Mouse (Mus musculus) cerebellum, adult (tissue): ENCODE measurements around the gene Cebpg.
A peak's percentile ranks its signal among the peaks of the same experiment; 100 is the strongest.

Experiments used
- ATAC-seq: cut with Nextera tagmentation; 2 replicates; pipeline ENCODE4 v1.9.2; 2017; ENCODE audit warnings: mild to moderate bottlenecking, moderate library complexity, mixed read lengths; ENCODE audit not compliant: insufficient number of reproducible peaks, low FRiP score, low TSS enrichment

The Cebpg gene

DNA sequence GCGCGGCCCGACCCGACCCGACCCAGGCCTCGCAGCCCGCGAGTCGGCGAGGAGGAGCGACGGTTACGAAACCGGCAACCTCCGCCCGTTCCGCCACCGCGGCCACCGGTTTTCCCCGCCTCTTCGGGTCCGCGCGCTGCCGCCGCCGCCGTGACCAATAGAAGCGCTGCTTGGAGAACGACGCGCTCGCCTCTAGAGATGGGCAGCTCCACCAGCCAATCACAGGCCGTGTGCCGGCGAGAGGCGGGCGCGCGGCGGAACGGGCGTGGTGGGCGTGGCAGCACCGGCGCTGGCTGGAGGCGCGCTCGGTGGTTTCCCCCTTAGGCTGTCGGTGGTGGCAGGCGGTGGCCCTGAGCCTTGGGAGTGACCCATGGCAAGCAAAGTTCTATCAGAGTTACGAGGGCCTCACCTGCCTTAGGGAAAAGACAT is at the start of gene Cebpg:
TSS of gene Cebpg (minus strand) at position 138 of the 429 bp plus-strand sequence.
- ATAC-seq: peak; percentile 98

DNA sequence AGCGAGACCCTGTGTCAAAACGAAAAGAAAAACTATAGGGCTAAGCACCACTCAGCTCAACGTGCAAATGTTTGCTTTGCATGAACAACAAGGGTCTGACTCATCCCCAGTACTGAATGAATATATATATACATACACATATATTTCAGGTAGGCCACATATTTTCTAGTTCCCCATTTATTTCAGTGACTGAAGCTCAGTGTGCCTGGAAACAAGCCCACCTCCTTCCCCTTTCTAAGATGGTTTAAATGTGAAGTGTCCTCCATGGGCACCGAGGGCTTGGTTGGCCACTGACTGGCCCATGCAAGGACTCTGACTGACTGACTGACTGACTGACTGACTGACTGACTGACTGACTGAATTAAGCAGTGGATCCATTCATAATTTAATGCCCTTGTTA is 43.2 kb upstream of the Cebpg start:
- no peak for ATAC-seq

DNA sequence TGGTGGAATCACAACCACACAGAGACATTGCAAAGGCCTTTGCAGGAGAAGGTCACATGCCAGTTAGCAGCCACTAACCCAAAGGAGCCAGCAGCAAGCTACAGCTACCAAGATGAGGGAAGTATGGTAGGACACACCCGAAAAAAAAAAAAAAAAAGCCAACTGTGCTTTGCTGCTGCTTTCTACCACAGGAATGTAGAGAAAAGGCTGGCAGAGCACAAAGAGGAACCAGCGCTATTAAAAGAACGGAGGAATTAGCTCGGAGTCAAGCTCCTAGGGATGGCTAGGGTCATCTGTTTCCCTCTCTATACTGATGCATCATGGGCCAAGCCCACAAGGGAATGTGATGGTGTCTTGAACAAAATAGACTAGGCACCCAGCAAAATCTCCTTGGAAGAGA is 42.4 kb upstream of the Cebpg start:
- no peak for ATAC-seq

DNA sequence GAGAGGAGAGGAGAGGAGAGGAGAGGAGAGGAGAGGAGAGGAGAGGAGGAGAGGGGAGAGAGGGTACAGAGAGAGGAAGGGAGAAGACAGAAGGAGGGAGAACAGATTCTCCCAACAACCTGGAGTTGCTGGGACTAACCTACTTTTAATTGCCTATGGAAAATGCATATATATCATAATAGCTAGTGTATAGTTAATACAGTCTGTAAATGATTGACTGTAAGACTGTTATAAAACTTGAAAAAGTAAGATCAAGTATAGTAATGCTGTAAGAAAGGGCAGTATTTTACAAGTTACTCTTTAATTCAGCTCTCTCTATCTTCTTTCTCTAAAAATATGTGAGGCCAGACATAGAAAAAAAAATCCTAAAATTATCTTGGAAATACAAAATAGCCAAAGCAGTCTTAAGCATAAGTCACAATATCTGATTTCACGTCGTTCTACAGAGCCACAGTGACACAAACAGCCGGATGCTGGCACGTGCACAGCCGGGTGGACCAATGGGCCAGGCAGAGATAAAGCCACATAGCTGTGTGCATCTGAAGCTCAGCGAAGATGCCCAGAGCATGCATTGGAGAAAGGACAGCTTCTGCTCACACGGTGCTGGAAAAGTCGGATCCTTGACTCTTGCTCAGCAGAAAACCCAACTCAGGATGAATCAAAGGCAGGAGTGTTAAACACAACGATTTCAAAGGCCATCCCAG is 38.8 kb upstream of the Cebpg start:
- ATAC-seq: no peak

DNA sequence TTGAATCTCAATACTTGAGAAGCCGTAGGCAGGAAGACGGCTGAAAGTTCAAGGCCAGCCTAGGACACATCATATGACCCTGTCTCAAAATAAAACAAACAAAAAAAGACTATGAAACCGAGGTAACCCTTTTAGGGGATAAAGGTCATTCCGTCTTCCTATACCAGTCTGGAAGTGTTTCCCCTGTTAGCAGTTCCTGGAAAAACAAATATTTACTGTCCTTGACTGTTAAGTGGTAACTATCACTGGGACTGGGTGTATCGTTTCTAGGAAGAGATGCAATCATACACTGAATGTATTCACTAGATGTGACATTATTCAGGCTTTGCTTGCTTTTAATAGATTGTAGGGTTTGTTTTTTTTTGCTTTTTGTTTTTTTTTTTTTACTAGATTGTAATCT is 34.2 kb upstream of the Cebpg start:
- no peak for ATAC-seq

DNA sequence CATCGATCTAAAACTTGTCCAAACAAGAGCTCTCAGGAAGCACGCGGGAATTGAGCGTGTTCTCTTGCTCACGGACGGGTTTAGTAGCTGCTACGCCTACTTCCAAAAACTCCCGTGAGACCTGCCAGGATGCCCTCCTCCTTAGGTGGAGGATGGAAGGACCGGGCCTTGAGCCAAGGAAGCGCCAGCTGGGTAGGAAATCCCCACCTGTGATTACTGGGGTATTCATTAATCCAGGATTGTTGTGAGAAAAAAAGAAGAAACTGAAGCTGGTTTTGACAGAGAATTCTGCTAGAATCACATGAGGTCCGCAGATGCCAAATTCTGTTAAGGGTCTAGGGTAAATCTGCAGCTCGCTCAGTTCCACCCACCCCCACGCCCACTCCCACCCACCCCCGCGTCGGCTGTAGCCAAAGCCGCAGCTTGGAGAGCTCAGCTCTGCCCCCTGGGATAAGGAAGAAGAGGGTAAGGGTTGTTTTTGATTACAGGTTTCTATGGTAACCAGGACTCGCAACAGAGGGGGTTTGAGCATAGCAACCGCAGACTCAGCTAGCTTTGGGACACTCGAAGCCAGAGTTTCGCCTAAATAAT is 30.0 kb upstream of the Cebpg start:
- no peak for ATAC-seq

DNA sequence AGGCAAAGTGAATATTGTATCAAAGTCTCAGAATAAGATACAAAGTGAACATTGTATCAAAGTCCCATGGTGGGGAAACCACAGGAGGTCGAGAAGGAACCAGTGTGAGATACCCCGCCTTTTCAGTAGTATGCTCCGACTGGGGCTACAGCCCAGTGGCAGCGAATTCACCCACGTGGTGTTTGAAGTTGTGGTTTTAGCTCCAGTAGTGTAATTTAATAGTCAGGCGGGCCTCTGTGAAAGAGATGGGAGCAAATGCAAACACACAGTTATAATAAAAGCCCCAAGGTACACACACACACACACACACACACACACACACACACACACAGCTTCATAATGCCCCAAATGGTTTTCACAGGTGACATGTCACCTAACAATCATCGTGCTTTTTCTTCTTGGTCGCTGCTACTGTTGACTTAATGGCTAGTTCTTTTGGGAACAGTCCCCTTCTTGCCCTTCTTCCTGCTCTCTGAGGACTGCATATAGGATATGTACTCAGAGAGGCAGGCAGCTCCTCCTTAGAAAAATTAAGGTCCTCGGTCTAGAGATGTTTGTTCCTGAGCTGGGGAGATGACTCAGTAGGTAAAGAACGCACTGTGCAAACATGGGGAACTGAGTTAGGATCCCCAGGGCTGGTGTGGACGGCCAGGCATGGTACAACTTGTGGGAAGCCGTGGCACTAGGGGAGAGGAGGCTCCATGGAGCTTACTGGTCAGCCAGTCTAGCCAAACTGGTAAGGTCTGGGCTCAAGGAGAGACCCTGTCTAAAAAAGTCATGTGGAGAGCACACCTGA is 28.4 kb upstream of the Cebpg start:
- ATAC-seq: no peak

DNA sequence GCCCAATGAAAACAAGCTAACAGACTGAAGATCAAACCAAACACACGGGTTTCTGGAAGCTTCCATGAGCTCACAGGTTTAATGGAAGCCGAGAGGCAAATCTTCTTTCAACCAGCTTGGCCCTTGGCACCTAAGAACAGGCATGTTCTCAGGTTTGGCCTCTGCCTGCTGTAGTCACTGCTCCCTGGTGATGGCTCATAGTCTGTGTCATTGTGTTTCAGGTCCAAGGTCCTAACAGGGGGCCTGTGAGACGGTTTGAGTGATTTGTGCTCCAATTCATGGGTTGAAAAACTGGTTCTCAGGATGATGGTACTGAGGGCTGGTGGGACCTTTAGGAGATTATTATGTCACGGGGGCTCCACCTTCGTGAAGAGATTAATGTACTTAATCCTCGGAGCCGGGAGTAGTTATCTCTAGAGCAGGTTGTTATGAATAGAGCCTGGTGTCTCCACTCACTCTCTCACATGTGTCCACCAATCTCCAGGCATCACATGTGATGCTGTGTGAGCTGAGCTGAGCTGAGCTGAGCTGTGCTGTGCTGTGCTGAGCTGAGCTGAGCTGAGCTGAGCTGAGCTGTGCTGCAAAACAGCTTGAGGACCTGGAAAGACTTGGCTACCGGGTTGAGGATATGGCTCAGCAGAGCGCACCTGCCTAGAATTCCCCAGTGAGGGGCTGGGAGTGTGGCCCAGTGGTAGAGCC is 25.2 kb upstream of the Cebpg start:
- ATAC-seq: no peak

DNA sequence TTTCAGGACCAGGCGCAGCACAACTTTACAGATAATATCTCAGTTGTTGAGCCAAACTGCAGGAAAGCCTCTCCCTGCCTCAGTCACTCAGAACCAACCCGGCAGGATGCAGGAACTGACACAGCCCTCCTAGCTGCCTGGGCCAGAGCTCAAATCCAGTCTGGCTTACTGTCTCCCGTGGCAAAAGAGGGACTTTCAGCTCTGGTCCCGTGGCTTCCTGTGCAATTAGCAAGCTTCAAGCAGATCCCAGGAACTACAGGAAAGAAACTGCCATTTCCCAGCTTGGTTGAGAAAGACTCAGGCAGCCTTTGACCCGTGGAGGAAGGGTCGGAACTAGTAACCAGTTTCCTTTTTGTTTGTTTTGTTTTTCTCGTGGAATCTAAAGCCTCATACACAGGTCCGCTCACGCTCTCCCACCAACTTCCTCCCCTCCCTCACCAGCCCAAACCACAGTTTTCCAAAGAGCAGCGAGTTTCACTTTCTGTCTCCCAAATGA is 24.5 kb upstream of the Cebpg start:
- ATAC-seq: no peak

DNA sequence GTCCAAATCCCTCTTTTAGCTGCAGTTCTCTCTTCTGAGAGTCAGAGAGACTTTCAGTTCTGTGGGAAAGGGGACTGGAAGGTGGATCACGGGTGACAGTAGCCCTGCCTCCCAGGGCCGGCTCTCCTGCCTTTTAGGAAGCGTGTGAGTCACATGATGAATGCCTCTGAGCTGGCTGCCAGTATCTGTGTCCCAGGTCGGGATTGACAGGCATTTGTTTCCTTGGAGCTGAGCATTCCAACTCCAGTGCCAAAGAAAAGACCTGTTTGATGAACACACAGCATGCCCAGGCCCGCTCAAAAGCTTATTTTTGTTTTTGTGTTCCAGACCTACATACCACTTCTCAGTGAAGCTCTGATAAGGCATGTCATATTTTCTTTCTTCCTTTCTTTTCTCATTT is 20.3 kb upstream of the Cebpg start:
- ATAC-seq: no peak

DNA sequence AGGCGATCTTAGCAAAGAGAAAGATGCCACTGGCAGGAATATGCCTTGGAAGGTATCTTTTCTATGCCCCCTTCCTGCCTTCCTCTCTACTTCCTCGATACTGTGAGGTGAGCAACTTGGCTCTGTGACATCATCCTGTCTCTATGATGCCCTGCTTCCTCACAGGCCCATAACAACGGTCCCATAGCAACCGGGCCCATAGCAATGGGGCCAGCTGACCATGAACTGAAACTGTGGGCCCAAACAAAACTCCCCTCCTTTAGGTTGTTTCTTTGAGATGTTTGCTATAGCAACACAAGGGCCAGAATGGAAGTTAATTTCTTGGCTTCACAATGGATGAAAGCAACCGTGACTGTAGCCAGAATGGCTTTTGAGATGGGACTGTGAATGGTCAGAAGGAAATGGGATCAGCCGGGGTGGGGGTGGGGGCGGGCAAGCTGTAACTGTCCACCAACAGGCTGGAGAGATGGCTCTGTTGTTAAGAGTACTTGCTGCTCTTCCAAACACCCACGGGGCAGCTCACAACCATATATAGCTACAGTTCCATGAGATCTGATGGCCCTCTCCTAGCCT is 10.4 kb upstream of the Cebpg start:
- no peak for ATAC-seq

DNA sequence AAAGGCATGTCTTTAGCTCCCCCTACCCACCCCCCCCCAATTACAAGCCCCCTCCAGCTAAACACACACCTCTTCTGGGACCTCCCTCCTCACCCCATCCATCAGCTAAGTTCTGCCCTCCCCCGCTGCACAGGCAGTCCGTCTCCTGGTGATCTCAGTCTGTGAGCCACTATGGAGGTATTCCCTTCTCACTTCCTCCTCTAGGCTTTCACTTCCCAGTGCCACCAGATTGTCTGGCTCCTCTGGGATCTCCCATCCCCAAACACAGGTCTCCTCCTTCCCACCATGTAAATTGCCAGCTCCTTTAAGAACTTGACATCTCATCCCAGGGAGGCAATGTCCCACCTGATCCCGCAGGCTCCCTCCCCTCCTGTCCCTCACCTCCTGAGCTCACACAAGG is 9.6 kb upstream of the Cebpg start:
- ATAC-seq: no peak

DNA sequence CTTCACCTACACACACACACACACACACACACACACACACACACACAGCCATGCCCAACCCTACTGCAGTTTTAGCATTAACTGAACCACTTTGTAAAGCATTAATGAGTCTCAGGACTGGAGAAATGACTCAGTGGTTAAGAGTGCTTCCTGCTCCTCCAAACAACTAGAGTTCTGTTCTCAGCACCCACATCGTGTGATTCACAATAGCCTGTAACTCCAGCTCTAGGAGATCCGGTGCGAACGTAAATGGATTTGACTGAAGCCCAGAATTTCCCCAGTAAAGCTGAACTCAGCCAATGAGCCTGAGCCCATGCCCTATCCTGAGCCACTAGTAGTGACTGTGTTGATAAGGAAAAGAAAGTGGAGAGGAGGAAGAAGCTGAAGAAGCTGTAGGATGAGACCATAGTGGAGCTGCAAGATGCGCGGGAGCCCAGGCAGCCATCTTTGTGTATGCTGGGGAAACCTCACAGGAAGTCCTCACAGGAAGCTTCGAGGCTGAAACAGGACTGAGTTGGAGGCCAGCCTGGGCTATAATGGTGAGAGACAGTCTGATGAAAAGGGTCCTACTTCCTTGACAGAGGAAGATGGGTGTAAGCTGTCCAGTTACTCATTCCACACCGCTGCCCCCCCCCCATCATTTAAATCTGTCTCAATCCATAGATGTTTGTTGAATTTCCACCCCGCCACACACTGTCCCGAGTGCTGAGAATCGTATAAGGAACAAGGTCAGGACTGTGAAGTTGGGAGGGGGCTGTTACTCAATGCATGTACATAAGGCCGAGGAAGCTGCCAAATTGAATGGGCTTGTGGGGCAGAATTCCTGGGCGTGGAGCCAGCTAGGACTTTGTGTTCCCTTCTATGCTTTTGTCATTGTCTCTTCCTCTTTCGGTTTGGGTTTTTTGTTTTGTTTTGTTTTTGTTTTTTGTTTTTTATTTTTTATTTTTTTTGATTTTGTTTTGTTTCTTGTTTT is 8.2 kb upstream of the Cebpg start:
- no peak for ATAC-seq

DNA sequence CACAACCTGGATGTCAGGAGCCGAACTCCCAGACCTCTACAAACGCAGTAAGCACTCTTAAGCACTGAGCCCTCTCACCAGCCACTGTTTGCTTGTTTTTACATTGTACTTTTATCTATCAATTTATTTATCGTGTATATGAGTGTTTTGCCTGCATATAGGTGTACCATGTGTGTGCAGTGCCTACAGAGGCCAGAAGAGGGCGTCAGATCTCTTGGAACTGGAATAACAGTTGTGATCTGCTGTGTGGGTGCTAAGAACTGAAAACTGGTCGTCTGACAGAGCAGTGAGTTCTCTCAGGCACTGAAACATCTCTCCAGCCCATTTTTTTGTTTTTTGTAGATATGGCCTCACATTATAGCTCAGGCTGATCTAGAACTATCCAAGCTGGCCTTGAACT is 3.1 kb upstream of the Cebpg start:
- ATAC-seq: no peak

DNA sequence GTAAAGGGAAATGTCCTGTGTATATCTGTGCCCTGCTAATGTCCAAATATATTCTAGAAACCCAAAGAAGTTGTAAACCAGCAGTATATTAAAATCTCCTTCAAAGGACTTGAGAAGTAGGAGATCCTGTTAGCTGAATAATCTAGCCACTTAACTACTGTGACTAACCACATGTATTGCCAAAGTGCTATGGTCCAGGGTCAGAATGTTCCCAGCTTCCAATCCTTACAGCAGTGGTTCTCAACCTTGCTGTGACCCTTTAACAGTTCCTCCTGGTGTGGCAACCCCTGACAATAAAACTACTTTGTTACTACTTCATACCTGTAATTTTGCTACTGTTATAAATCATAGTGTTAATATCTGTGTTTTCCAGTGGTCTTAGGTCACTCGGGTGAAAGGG is 2.0 kb upstream of the Cebpg start:
- no peak for ATAC-seq

DNA sequence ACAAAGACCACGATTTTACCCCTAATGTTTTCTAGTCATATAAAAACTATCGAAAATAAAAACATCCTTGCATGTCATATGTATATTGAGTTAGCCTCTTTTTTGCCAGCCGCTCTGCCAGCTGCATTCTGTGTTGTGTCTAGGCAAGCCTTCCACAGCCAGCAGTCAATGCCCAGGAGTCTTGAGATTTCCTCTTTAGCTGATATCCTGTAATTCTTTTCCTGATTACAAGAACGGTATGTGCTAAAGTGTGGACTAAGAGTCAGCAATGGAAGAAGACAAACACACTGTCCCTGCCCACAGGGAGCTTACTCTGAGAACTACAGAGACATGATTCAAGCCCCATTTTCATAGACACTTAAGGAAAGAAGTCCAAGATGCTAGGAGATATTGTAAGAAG is 1.2 kb upstream of the Cebpg start:
- ATAC-seq: no peak

DNA sequence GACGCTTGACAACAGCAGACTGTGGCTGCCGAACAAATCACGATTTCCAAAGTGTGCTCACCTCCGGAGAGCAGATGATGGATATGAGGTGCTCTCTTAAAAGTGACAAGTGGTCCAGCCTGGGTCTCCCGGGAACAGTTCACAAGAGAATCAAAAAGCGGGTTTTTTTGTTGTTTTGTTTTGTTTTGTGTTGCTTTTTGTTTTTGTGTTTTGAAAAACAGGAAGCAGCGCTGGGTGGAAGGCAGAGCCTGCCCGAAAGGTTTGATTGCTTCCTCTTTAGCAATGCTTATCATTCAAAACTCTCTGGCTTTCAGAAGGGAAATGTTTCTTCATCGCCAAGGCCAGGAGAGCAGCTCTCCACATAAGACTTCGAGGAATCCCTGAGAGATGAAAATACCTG is 626 bp upstream of the Cebpg start:
- ATAC-seq: no peak

DNA sequence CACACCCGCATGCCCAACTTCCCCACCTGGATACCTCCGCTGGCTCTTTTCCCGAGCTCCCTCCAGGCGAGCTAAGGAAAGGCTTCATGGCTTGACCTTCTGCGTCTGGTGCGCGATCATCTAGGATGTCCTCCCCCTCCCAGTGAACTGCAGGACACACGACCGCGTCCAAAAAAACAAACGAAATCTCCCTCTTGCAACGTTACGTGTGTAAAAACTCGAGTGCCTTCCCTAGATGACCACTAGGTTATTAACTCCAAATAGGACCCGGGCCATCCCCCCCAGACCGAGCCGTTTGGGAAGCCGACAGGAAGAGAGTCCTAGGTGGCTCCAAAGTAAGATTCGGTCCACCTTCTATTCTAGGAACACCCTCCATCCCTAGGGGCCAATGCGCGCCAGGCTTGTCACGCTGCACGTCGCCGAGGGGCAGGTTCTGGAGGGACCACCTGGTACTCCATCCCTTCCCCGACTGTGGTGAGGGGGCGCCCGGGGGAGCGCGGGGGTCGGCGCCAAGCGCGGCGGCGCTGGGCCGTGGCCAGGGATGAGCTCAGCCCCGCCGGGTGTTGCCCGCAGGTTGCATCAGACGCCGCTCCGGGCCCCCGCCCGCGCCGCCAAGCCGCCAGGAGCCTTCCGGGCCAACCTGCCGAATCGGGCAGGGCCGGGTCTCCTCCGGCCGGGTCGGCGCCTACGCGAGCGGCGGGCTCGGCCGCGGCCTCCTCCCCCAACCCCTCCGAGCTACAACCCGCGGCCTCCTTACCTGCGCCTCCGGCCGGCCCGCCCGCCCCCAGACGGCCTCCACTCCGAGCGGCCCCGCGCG is 546 bp downstream of the Cebpg start:
- peak; percentile 50 for ATAC-seq
